Comparison of ENCODE assay signal across 18 mouse cellular contexts in genomic region chr13:108110929-108111328, GRCm38 (mm10).
DNase-seq lines count a peak whose midpoint lies in the region; ATAC-seq lines count a peak whose summit lies in the region.
"Had no signal": no experiment of that assay in that cellular context is flagged by ENCODE, and none has a peak within 500 bp of the region (broad histone marks: within the 10 kb centered on the region; RNA-seq: fewer than 3 reads in every experiment).

No protein-coding gene starts in this region.

- DNase-seq in frontal cortex, postnatal 10 days (ENCODE audit: low spot score in 2 of 2) = no peak
- peak; percentile 23 for DNase-seq in brain, adult 2 months (ENCODE audit: low read depth, low spot score)
- DNase-seq in cerebellum, postnatal 36 days = no peak
- DNase-seq: adrenal gland, adult 2 months; adrenal gland, adult 8-10 months; adrenal gland, postnatal 10 days; adrenal gland, postnatal 14 days; adrenal gland, postnatal 25 days; adrenal gland, postnatal 36 days; B cell, adult 2 months; cerebellum, adult 11 months; cerebellum, adult 11-12 months; cerebellum, adult 18-20 months; cerebellum, adult 2 months had no signal

- ATAC-seq in frontal cortex, adult (ENCODE audit: low TSS enrichment) = peak; percentile 58
- ATAC-seq: activated CD4-positive, CD25-positive, alpha-beta regulatory T cell, adult 4 months; CD4-positive, CD25-positive, alpha-beta regulatory T cell, adult 4 months; Patski had no signal
